Mouse (Mus musculus) cortical plate, adult 2 months (tissue): Measurements from ENCODE around the gene Msrb2.

Experiments used
- CTCF ChIP-seq: fragments of 200-500 bp; IDR thresholded peaks from 2 replicates; pipeline ENCODE4 v1.5.1; 2011; ENCODE audit warnings: mild to moderate bottlenecking, control low read depth, low read length; ENCODE audit not compliant: insufficient read depth; ENCODE audit errors: extremely low read depth
- POLR2A ChIP-seq: fragments of 200-500 bp; IDR thresholded peaks from 2 replicates; pipeline ENCODE4 v1.6.1; 2011; ENCODE audit warnings: mild to moderate bottlenecking, low read length, control low read depth; ENCODE audit not compliant: insufficient read depth; ENCODE audit errors: extremely low read depth

GRCm38 (mm10) chr2:19350167-19350566, 21.1 kb upstream of the Msrb2 start:
- TF ChIP-seq CTCF, result no peak
- no peak for TF ChIP-seq POLR2A
